Mouse (Mus musculus): Measurements from ENCODE around the gene Inf2. TPM values are rescaled to one million over a fixed set of nuclear protein-coding genes. Genes with fewer than 3 reads are reported as not detected.

Gene Inf2
- total RNA-seq, 2 experiments from 2014 or later: 131 to 151 TPM

DNA sequence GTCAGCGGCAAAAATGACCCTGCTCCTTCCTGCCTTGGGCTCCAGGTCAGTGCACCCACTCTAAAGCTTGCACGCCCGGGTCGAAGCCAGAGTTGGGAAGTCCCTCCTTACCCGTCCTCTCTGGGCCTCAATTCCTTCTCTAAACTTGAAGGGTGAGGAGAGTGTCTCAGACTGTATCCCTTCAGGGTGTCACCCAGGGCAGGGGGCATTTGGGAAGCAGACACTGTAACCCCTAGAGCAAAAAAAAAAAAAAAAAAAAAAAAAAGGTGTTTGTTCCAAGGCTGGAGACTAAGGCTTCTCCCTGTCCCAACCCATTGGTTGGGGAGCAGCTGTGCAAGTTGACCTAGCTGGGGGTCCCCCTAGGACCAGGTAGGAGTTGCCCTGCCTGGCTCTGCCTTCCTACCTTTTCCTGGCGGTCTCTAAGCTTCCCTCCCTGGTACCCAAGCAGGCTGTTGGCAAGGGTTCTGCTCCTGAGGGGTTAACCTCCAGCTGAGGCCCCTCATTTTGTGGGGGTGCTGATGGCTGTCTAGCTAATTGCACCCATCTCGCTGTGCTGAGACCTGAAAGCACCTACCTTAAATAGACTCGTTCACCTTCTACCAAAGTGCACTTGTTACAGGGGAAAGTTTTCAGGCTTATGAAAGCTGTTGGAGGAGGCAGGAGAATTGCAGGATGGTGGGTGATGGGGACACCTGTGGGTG is 1.1 kb downstream of the Inf2 start:
- intact Hi-C loops (cut with DNase I): no loop called here

DNA sequence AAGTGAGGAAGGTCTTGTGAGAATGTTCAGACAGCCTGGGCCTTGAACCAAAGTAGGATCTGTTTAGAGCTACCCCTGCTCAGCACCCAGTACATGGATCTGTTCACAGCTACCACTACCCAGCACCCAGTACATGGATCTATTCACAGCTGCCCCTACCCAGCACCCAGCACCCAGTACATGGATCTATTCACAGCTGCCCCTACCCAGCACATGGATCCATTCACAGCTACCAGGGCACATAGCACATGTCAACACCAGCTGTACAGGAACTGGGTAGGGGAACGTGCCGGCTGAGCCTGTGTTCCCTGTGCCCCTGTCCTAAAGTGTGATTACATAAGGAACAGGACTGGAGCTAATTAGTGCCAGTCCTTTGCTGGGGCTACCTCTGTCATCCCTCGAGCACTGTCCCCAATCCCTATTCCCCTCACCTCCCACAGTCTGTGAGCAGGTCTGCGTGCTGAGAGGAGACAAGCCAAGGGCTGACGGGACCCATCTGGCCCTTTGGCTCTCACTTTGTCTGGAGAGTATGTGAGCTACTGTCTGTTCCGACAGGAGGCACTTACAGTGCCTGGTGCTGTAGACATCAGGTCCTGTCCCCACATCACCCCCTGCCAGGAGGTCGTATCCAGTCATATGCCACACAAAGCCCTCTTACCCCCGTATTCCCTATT is 2.1 kb downstream of the Inf2 start:
- H3K4me3 ChIP-seq: peak overlapping the region; percentile 89
- TF ChIP-seq CTCF (IDR thresholded peaks at IDR 0.05): no peak
- H3K27ac ChIP-seq: peak overlapping the region; percentile 87
- DNase-seq (ENCODE audit: extremely low spot score in 1 of 2, low spot score in 2 of 2): no peak
- intact Hi-C loops (cut with DNase I): no loop called here

More for the DNA sequence above, 1.1 kb downstream of the Inf2 start:
- DNase-seq (ENCODE audit: extremely low spot score in 1 of 2, low spot score in 2 of 2): no peak
- Histone ChIP-seq H3K27ac (peak overlapping the region; percentile 87), H3K4me3 (peak overlapping the region; percentile 89)
- no peak for TF ChIP-seq CTCF (IDR thresholded peaks at IDR 0.05)

GRCm38 (mm10) chr12:112591240-112591639 is 2.7 kb downstream of the Inf2 start:
- TF ChIP-seq CTCF (IDR thresholded peaks at IDR 0.05): no peak
- Histone ChIP-seq H3K27ac (peak overlapping the region; percentile 87), H3K4me3 (no peak overlapping the region)
- no peak for DNase-seq (ENCODE audit: extremely low spot score in 1 of 2, low spot score in 2 of 2)
- intact Hi-C loops (cut with DNase I): no loop called here

DNA sequence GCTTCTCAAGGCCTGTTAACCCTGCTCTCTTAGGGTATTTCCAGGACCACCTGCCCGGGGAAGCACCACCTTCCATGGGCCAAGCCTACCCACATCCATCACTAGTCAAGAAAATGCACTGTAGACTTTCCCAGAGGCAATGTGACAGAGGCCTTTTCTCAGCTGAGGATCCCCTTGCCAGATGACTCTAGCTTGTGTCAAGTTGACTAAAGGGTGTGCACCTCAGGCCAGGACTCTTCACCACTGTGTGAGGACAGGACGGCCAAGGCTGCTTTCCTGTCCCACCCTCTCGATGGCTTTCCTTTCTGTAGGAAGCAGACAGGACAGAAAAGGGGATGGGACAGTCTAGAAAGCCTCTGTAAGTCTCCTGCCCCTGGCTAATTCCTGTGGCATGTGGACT is 3.1 kb downstream of the Inf2 start:
- DNase-seq (ENCODE audit: extremely low spot score in 1 of 2, low spot score in 2 of 2): no peak
- peak overlapping the region; percentile 87; the same call in 1 of the 2 replicates for H3K27ac ChIP-seq
- TF ChIP-seq CTCF (IDR thresholded peaks at IDR 0.05): no peak
- intact Hi-C loops (cut with DNase I): no loop called here
- no peak overlapping the region for H3K4me3 ChIP-seq

GRCm38 (mm10) chr12:112592985-112593734 is 4.6 kb downstream of the Inf2 start:
- H3K27ac ChIP-seq: peak overlapping the region; percentile 87
- no peak for TF ChIP-seq CTCF (IDR thresholded peaks at IDR 0.05)
- no peak for DNase-seq (ENCODE audit: extremely low spot score in 1 of 2, low spot score in 2 of 2)
- intact Hi-C loops (cut with DNase I): no loop called here
- no peak overlapping the region for H3K4me3 ChIP-seq

GRCm38 (mm10) chr12:112593951-112594915 is 5.6 kb downstream of the Inf2 start:
- intact Hi-C loops (cut with DNase I): no loop called here
- H3K27ac ChIP-seq: peak overlapping the region; percentile 87

GRCm38 (mm10) chr12:112594989-112595388 is 6.4 kb downstream of the Inf2 start:
- no peak for TF ChIP-seq CTCF (IDR thresholded peaks at IDR 0.05)
- peak; percentile 70 to 75 for DNase-seq (ENCODE audit: extremely low spot score in 1 of 2, low spot score in 2 of 2)
- intact Hi-C loops (cut with DNase I): loop anchor here (1.0 kb wide), 2 partner anchors 19 to 23 kb away; no protein-coding TSS in a partner anchor
- no peak overlapping the region for H3K4me3 ChIP-seq
- H3K27ac ChIP-seq: peak overlapping the region; percentile 87

More at GRCm38 (mm10) chr12:112593951-112594915, 5.6 kb downstream of the Inf2 start:
- DNase-seq (ENCODE audit: extremely low spot score in 1 of 2, low spot score in 2 of 2): no peak
- no peak overlapping the region for H3K4me3 ChIP-seq
- TF ChIP-seq CTCF (IDR thresholded peaks at IDR 0.05): no peak

GRCm38 (mm10) chr12:112595626-112596025 is 7.0 kb downstream of the Inf2 start:
- peak overlapping the region; percentile 87 for H3K27ac ChIP-seq
- intact Hi-C loops (cut with DNase I): loop anchor here (1.0 kb wide), 2 partner anchors 19 to 23 kb away; no protein-coding TSS in a partner anchor

DNA sequence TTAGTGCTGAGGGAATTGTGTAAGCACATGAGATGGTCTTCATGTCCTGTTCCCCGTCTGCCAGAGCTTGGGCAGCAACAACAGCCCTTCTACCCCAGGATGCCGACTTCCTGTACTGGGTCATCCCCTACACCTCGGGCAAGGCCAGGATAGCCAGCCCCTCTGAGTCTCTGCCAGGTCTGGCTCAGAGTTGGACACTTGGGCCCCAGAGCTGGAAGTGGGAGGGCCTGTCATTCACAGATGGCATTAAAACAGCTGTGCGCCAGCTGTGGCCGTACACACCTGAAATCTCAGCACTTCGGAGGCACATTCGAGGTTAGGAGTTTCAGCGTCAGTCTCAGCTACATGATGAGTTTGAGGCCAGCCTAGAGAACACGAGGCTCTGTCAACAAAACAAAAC is 7.9 kb downstream of the Inf2 start:
- no peak for TF ChIP-seq CTCF (IDR thresholded peaks at IDR 0.05)
- DNase-seq (ENCODE audit: extremely low spot score in 1 of 2, low spot score in 2 of 2): no peak
- Histone ChIP-seq H3K27ac (peak overlapping the region; percentile 87; the same call in 1 of the 2 replicates), H3K4me3 (no peak overlapping the region)
- intact Hi-C loops (cut with DNase I): no loop called here

More at GRCm38 (mm10) chr12:112595626-112596025, 7.0 kb downstream of the Inf2 start:
- H3K4me3 ChIP-seq: no peak overlapping the region
- no peak for DNase-seq (ENCODE audit: extremely low spot score in 1 of 2, low spot score in 2 of 2)
- no peak for TF ChIP-seq CTCF (IDR thresholded peaks at IDR 0.05)

GRCm38 (mm10) chr12:112596891-112597500 is 8.4 kb downstream of the Inf2 start:
- TF ChIP-seq CTCF (IDR thresholded peaks at IDR 0.05): no peak

More at GRCm38 (mm10) chr12:112596891-112597500, 8.4 kb downstream of the Inf2 start:
- H3K4me3 ChIP-seq: no peak overlapping the region
- peak overlapping the region; percentile 4; the same call in 1 of the 2 replicates for H3K27ac ChIP-seq
- DNase-seq (ENCODE audit: extremely low spot score in 1 of 2, low spot score in 2 of 2): no peak
- intact Hi-C loops (cut with DNase I): no loop called here

All from left cerebral cortex, adult 2 months (tissue).